Mouse (Mus musculus) intestine, postnatal 0 days (tissue): ENCODE data around the gene Misp. TPM values are rescaled to one million over a fixed set of nuclear protein-coding genes. Genes with fewer than 3 reads are reported as not detected.

Experiments
- ATAC-seq: fragments of 200-750 bp; cut with Nextera tagmentation; 2 replicates; pipeline ENCODE4 v1.8.0; 2017; ENCODE audit warnings: mild to moderate bottlenecking, moderate TSS enrichment, moderate library complexity
- H3K27ac ChIP-seq: fragments of 300-500 bp; sonication (generic); 2 replicates; pipeline ENCODE4 v1.5.1; 2014; ENCODE audit warnings: mild to moderate bottlenecking, low read depth, low read length, moderate library complexity
- H3K27me3 ChIP-seq: fragments of 300-500 bp; sonication (generic); replicated peaks from 2 replicates; pipeline ENCODE4 v1.6.1; 2014; ENCODE audit warnings: low read length, mixed read lengths; ENCODE audit not compliant: control insufficient read depth, insufficient read depth
- H3K36me3 ChIP-seq: fragments of 300-500 bp; sonication (generic); 2 replicates; pipeline ENCODE4 v1.6.1; 2014; ENCODE audit warnings: mild to moderate bottlenecking, moderate library complexity; ENCODE audit not compliant: control insufficient read depth, insufficient read depth
- H3K4me1 ChIP-seq: fragments of 300-500 bp; sonication (generic); replicated peaks from 2 replicates; pipeline ENCODE4 v1.6.1; 2014; ENCODE audit warnings: antibody characterized with exemption, low read length, mixed read lengths; ENCODE audit not compliant: control insufficient read depth, insufficient read depth
- H3K4me2 ChIP-seq: fragments of 300-500 bp; sonication (generic); replicated peaks from 2 replicates; pipeline ENCODE4 v1.6.1; 2014; ENCODE audit warnings: low read depth, mild to moderate bottlenecking, moderate library complexity
- H3K4me3 ChIP-seq: fragments of 300-500 bp; sonication (generic); 2 replicates; pipeline ENCODE4 v1.5.1; 2014; ENCODE audit warnings: low read depth, low read length
- H3K9ac ChIP-seq: fragments of 300-500 bp; sonication (generic); 2 replicates; pipeline ENCODE4 v1.6.1; 2014; ENCODE audit warnings: mild to moderate bottlenecking, low read depth, low read length
- H3K9me3 ChIP-seq: fragments of 300-500 bp; sonication (generic); 2 replicates; pipeline ENCODE4 v1.6.1; 2016; ENCODE audit warnings: mixed run types; ENCODE audit not compliant: control insufficient read depth
- CTCF ChIP-seq: sonication (generic); IDR thresholded peaks from 2 replicates; pipeline ENCODE4 v1.5.1; 2016; ENCODE audit warnings: low read depth, mild to moderate bottlenecking, control low read depth, antibody characterized with exemption, moderate library complexity
- WGBS: fragments of 180-500 bp; shearing (Covaris S2); extraction: QIAGEN DNeasy Blood & Tissue Kit; methylation state at CpG from one replicate; pipeline ENCODE4 v1.1.7; 2014; 5-methylcytosine and 5-hydroxymethylcytosine counted together
- polyA plus RNA-seq: library from polyadenylated mRNA; unstranded; fragments of >200 nt; fragmentation: Nextera tagmentation; extraction: Ambion mirVana; gene quantifications from 2 replicates; pipeline ENCODE4 v1.2.1, GENCODE M21; 2015

The Misp gene
- polyA plus RNA-seq, 1 experiment from 2014 or later, result 254 TPM

DNA sequence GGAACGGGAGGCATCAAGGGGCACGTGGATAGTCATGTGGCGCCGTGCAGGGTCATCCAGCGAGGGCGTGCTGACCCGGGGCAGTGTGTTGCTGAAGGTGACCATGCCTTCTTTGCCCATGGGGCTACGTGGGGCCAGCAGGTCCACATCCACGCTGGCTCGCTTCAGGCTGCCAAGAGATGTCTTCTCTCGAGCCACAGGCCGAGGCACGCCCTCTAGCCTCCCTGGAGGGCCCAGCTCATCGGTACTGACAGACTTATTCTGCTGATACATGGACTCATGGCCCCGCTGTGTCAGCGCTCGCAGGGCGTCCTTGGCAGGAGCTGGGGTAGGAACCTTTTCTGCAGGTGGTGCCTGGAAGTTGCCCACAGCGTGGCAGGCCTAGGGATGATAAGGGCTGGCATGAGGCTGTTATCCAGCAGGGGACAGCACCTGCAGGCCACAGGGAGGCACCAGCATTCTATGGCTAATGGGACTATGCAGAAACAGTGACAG lies 45.1 kb downstream of the Misp start:
- Histone ChIP-seq H3K27ac (peak overlapping the region; percentile 1; the same call in 1 of the 2 replicates), H3K4me3 (no peak overlapping the region), H3K36me3 (peaks cover 36% of the 10 kb centered on the region), H3K4me2 (no peak overlapping the region), H3K27me3 (no peaks in the 10 kb centered on the region), H3K9me3 (no peaks in the 10 kb centered on the region), H3K9ac (no peak overlapping the region), H3K4me1 (no peaks in the 10 kb centered on the region)
- WGBS, result 51% methylated on average over 19 of the region's 19 CpGs
- peak; percentile 79 for TF ChIP-seq CTCF
- peak; percentile 39 for ATAC-seq

DNA sequence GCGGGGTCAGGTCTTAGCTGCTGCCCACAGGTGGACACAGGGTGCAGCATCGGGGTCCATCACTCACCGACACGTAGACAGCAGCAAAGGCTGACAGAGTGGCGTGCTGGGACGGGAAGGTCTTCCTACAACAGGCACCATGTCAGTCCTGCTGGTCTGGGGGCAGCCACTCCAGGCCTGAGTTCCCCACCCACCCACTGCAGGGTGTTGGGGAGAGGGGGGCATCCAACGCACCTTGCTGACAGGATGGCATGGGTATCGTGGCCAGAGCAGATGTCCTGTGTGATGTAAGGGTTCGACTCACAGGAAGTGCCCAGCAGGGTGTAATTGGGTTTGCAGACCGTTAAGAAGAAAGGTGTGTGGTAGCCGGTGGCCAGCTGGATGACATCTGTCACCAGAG lies 45.8 kb downstream of the Misp start:
- H3K4me3 ChIP-seq, result no peak overlapping the region
- no peak for TF ChIP-seq CTCF
- H3K36me3 ChIP-seq, result peaks cover 28% of the 10 kb centered on the region
- H3K27ac ChIP-seq, result no peak overlapping the region; the same call in 1 of the 2 replicates
- H3K9me3 ChIP-seq, result no peaks in the 10 kb centered on the region
- 81% methylated on average over 11 of the region's 11 CpGs for WGBS
- H3K4me1 ChIP-seq, result no peaks in the 10 kb centered on the region
- ATAC-seq, result no peak
- H3K4me2 ChIP-seq, result no peak overlapping the region
- no peaks in the 10 kb centered on the region for H3K27me3 ChIP-seq
- H3K9ac ChIP-seq, result no peak overlapping the region

DNA sequence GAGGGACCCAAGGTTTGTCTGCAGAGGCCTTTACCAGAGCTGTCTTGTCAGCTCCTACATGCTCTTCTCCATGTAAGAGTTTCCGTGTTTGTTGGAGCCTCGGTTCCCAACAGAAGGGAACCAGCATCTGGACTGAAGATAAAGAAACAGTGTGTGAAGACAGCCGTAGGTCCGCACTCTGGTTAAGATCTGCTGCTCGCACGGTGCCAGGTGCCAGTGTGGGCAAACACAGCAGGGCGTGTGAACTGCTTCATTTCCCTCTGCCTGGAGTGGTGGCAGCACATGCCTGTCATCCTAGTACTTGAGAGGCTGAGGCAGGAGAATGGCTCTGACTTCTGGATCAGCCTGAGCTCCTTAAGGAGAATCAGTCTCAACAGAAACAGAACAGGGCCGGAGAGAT lies 51.1 kb downstream of the Misp start:
- no peak for ATAC-seq
- no peak for TF ChIP-seq CTCF
- Histone ChIP-seq H3K9ac (no peak overlapping the region), H3K4me1 (no peaks in the 10 kb centered on the region), H3K4me2 (no peak overlapping the region), H3K36me3 (no peaks in the 10 kb centered on the region), H3K4me3 (no peak overlapping the region), H3K27me3 (0 out of 2 replicates have a peak, but pooled peaks cover 5% of the 10 kb centered on the region), H3K9me3 (no peaks in the 10 kb centered on the region), H3K27ac (0 out of 2 replicates have a peak overlapping the region, but pooled peaks have one; percentile 4)
- 86% methylated on average over 8 of the region's 8 CpGs for WGBS

DNA sequence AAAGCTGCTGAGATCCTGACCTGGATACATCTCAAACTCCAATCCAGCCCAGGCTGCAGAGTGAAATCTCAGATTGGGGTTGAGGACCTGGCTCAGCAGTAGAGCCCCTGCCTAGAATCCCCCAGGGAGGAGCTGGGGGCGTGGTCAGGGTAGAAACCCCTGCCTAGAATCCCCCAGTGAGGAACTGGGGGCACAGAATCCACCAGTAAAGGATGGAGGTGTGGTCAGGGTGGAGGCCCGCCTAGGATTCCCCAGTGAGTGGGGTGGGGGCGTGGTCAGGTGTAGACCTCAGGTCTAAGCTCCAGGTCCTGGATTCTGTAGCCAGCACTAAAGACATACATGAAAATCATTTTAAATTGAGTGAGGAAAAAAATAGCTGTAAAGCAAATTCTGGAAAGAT lies 52.1 kb downstream of the Misp start:
- no peak overlapping the region for H3K27ac ChIP-seq
- no peak overlapping the region for H3K9ac ChIP-seq
- H3K4me3 ChIP-seq, result no peak overlapping the region
- 0 out of 2 replicates have a peak, but pooled peaks cover 5% of the 10 kb centered on the region for H3K27me3 ChIP-seq
- H3K4me1 ChIP-seq, result no peaks in the 10 kb centered on the region
- no peak for TF ChIP-seq CTCF
- H3K9me3 ChIP-seq, result no peaks in the 10 kb centered on the region
- H3K4me2 ChIP-seq, result no peak overlapping the region
- 52% methylated on average over 3 of the region's 3 CpGs for WGBS
- ATAC-seq, result no peak
- no peaks in the 10 kb centered on the region for H3K36me3 ChIP-seq

DNA sequence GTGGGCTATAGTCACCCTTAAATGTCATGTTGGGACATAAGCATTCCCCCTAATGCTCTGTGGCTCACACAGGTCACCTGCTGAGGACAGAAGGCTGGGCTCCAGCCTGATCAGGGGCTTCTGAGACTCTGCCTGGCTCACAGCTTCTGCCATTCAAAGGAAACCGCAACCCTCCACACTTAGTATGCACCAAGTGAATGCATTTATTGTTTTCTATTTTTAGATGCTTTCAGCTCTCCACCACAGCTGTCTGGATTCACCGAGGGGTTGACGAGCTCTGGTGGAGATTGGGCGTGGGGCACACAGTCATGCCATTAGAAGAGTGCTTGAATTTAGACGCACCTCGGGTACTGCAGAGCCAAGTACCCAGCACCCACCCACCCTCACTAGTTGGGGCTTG lies 52.5 kb downstream of the Misp start:
- H3K4me3 ChIP-seq, result peak overlapping the region; percentile 59; the same call in 1 of the 2 replicates
- H3K4me2 ChIP-seq, result peak overlapping the region; percentile 94
- ATAC-seq, result no peak
- no peaks in the 10 kb centered on the region for H3K9me3 ChIP-seq
- H3K4me1 ChIP-seq, result no peaks in the 10 kb centered on the region
- no peak overlapping the region for H3K9ac ChIP-seq
- H3K27me3 ChIP-seq, result 0 out of 2 replicates have a peak, but pooled peaks cover 5% of the 10 kb centered on the region
- TF ChIP-seq CTCF, result no peak
- H3K36me3 ChIP-seq, result no peaks in the 10 kb centered on the region
- no peak overlapping the region for H3K27ac ChIP-seq
- 21% methylated on average over 6 of the region's 6 CpGs for WGBS

DNA sequence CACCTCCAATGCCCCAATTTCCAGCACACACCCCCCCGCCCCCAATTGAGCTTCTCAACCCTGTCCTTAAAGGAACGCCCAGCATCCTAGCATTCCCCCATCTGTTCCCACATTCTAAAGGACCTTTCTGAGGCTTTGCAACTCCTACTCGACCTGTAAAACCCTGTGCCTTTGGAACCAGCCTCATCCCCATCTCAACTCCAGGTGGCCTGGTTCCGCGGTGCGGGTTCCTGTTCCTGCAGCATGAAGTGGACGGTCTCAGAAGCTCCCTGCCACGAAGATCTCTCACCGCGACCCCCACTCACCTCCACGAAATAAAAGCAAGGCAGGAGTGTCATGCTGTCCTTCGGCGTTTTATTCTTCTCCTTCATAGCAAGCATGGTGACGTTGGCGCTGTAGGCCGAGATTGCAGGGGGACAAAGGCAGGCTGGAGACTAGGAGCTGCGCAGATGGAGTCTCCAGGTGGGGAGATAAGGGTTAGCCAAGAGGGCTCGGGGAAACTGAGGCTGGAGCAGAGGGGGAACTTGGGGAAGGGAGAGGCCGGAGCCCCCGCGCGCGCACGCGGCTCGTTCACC lies 53.0 kb downstream of the Misp start:
- no peaks in the 10 kb centered on the region for H3K36me3 ChIP-seq
- 0 out of 2 replicates have a peak, but pooled peaks cover 5% of the 10 kb centered on the region for H3K27me3 ChIP-seq
- no peak for TF ChIP-seq CTCF
- H3K9ac ChIP-seq, result peak overlapping the region; percentile 58
- H3K9me3 ChIP-seq, result no peaks in the 10 kb centered on the region
- ATAC-seq, result no peak
- H3K4me2 ChIP-seq, result peak overlapping the region; percentile 94
- WGBS, result 2% methylated on average over 26 of the region's 26 CpGs
- peak overlapping the region; percentile 59 for H3K4me3 ChIP-seq
- H3K27ac ChIP-seq, result no peak overlapping the region
- no peaks in the 10 kb centered on the region for H3K4me1 ChIP-seq
